Mouse (Mus musculus) forebrain, embryonic 11.5 days (tissue): ENCODE measurements at regions not wholly inside any gene's neighbourhood (a gene's known extent, or its start where the extent isn't known, plus 50 kb on each side); places are given as distances from the start of the nearest gene placed in this dataset.

Source experiments
- ATAC-seq: fragments of 200-750 bp; cut with Nextera tagmentation; replicated peaks from 2 replicates; pipeline ENCODE4 v1.8.0; 2017; ENCODE audit warnings: moderate TSS enrichment; ENCODE audit not compliant: low FRiP score
- DNase-seq: peaks from one replicate; pipeline ENCODE4 v3.0.0-alpha.2; 2017; ENCODE audit warnings: low spot score
- H3K27ac ChIP-seq: fragments of 300-500 bp; sonication (generic); 2 replicates; pipeline ENCODE4 v1.5.1; 2014; ENCODE audit warnings: low read depth, low read length
- H3K27me3 ChIP-seq: fragments of 300-500 bp; sonication (generic); 2 replicates; pipeline ENCODE4 v1.6.1; 2014; ENCODE audit warnings: mild to moderate bottlenecking, low read length, mixed read lengths; ENCODE audit not compliant: control insufficient read depth, insufficient read depth
- H3K36me3 ChIP-seq: fragments of 300-500 bp; sonication (generic); 2 replicates; pipeline ENCODE4 v1.6.1; 2014; ENCODE audit warnings: mild to moderate bottlenecking, low read length, moderate library complexity, mixed read lengths; ENCODE audit not compliant: control insufficient read depth, insufficient read depth
- H3K4me1 ChIP-seq: fragments of 300-500 bp; sonication (generic); replicated peaks from 2 replicates; pipeline ENCODE4 v1.6.1; 2014; ENCODE audit warnings: low read length, mixed read lengths; ENCODE audit not compliant: control insufficient read depth, insufficient read depth
- H3K4me2 ChIP-seq: fragments of 300-500 bp; sonication (generic); 2 replicates; pipeline ENCODE4 v1.6.1; 2014; ENCODE audit warnings: low read depth, mild to moderate bottlenecking, low read length, moderate library complexity, mixed read lengths; ENCODE audit not compliant: severe bottlenecking
- H3K4me3 ChIP-seq: fragments of 300-500 bp; sonication (generic); 2 replicates; pipeline ENCODE4 v1.5.1; 2014; ENCODE audit warnings: low read depth, low read length
- H3K9ac ChIP-seq: fragments of 300-500 bp; sonication (generic); 2 replicates; pipeline ENCODE4 v1.6.1; 2014; ENCODE audit warnings: low read length
- H3K9me3 ChIP-seq: fragments of 300-500 bp; sonication (generic); 2 replicates; pipeline ENCODE4 v1.6.1; 2016; ENCODE audit warnings: low read length, mixed read lengths; ENCODE audit not compliant: control insufficient read depth
- WGBS: fragments of 180-500 bp; shearing (Covaris S2); extraction: QIAGEN DNeasy Blood & Tissue Kit; methylation state at CpG from one replicate; pipeline ENCODE4 v1.1.7; 2014; 5-methylcytosine and 5-hydroxymethylcytosine counted together

- DNase-seq, result no peak
- no peak overlapping the region for H3K9ac ChIP-seq
- H3K4me3 ChIP-seq, result no peak overlapping the region
- H3K27ac ChIP-seq, result no peak overlapping the region
- no peaks in the 10 kb centered on the region for H3K27me3 ChIP-seq
- H3K4me2 ChIP-seq, result no peak overlapping the region
- 87% methylated on average over 6 of the region's 6 CpGs for WGBS
- no peak for ATAC-seq
- no peaks in the 10 kb centered on the region for H3K36me3 ChIP-seq
- H3K9me3 ChIP-seq, result no peaks in the 10 kb centered on the region
- no peaks in the 10 kb centered on the region; the same call in 1 of the 2 replicates for H3K4me1 ChIP-seq
These were observed 161.5 kb upstream of the Gm5148 start for GRCm38 (mm10) chr3:37885776-37886175.

GRCm38 (mm10) chr3:37882417-37882816 is 158.1 kb upstream of the Gm5148 start:
- no peaks in the 10 kb centered on the region for H3K27me3 ChIP-seq
- H3K4me2 ChIP-seq, result no peak overlapping the region
- H3K4me3 ChIP-seq, result no peak overlapping the region
- H3K27ac ChIP-seq, result no peak overlapping the region
- no peak for ATAC-seq
- no peak overlapping the region for H3K9ac ChIP-seq
- 36% methylated on average over 5 of the region's 5 CpGs for WGBS
- no peak for DNase-seq
- no peaks in the 10 kb centered on the region for H3K9me3 ChIP-seq
- H3K36me3 ChIP-seq, result no peaks in the 10 kb centered on the region
- H3K4me1 ChIP-seq, result no peaks in the 10 kb centered on the region; the same call in 1 of the 2 replicates

GRCm38 (mm10) chr3:37881016-37881415 is 156.7 kb upstream of the Gm5148 start:
- Histone ChIP-seq H3K4me1 (no peaks in the 10 kb centered on the region; the same call in 1 of the 2 replicates), H3K36me3 (no peaks in the 10 kb centered on the region), H3K9me3 (no peaks in the 10 kb centered on the region), H3K4me2 (no peak overlapping the region), H3K27ac (no peak overlapping the region), H3K9ac (no peak overlapping the region), H3K4me3 (no peak overlapping the region), H3K27me3 (no peaks in the 10 kb centered on the region)
- 87% methylated on average over 2 of the region's 2 CpGs for WGBS
- ATAC-seq, result no peak
- DNase-seq, result no peak

GRCm38 (mm10) chr3:37879056-37879455 is 154.8 kb upstream of the Gm5148 start:
- DNase-seq (no peak), ATAC-seq (no peak)
- Histone ChIP-seq H3K9me3 (no peaks in the 10 kb centered on the region), H3K27me3 (no peaks in the 10 kb centered on the region), H3K36me3 (no peaks in the 10 kb centered on the region), H3K27ac (no peak overlapping the region), H3K4me3 (no peak overlapping the region), H3K4me1 (no peaks in the 10 kb centered on the region; the same call in 1 of the 2 replicates), H3K4me2 (no peak overlapping the region), H3K9ac (no peak overlapping the region)
- 58% methylated on average over 6 of the region's 6 CpGs for WGBS

- H3K9ac ChIP-seq, result no peak overlapping the region
- no peak overlapping the region for H3K4me2 ChIP-seq
- WGBS, result 88% methylated on average over 13 of the region's 13 CpGs
- H3K27me3 ChIP-seq, result no peaks in the 10 kb centered on the region
- no peak overlapping the region for H3K4me3 ChIP-seq
- no peak overlapping the region for H3K27ac ChIP-seq
- no peak for DNase-seq
- H3K9me3 ChIP-seq, result no peaks in the 10 kb centered on the region
- H3K36me3 ChIP-seq, result no peaks in the 10 kb centered on the region
- H3K4me1 ChIP-seq, result no peaks in the 10 kb centered on the region
- no peak for ATAC-seq
These were observed 151.9 kb upstream of the Gm5148 start for GRCm38 (mm10) chr3:37876016-37876765.

GRCm38 (mm10) chr3:37875331-37876015 is 151.2 kb upstream of the Gm5148 start:
- no peak overlapping the region for H3K9ac ChIP-seq
- no peaks in the 10 kb centered on the region for H3K36me3 ChIP-seq
- H3K9me3 ChIP-seq, result no peaks in the 10 kb centered on the region
- ATAC-seq (peak; percentile 60; the same call in 1 of the 2 replicates), DNase-seq (no peak)
- H3K27ac ChIP-seq, result no peak overlapping the region
- H3K4me1 ChIP-seq, result no peaks in the 10 kb centered on the region
- WGBS, result 64% methylated on average over 6 of the region's 6 CpGs
- H3K27me3 ChIP-seq, result no peaks in the 10 kb centered on the region
- H3K4me2 ChIP-seq, result no peak overlapping the region
- H3K4me3 ChIP-seq, result no peak overlapping the region

- WGBS, result 96% methylated on average over 6 of the region's 6 CpGs
- H3K36me3 ChIP-seq, result no peaks in the 10 kb centered on the region
- ATAC-seq, result no peak
These were observed 150.6 kb upstream of the Gm5148 start for GRCm38 (mm10) chr3:37874864-37875263.

GRCm38 (mm10) chr3:37874346-37874745 is 150.1 kb upstream of the Gm5148 start:
- H3K27me3 ChIP-seq, result no peaks in the 10 kb centered on the region
- H3K27ac ChIP-seq, result no peak overlapping the region
- no peaks in the 10 kb centered on the region for H3K36me3 ChIP-seq
- H3K4me1 ChIP-seq, result no peaks in the 10 kb centered on the region
- ATAC-seq (no peak), DNase-seq (no peak)
- H3K4me3 ChIP-seq, result no peak overlapping the region
- 88% methylated on average over 1 of the region's 1 CpGs for whole genome bisulfite sequencing
- H3K9ac ChIP-seq, result no peak overlapping the region
- H3K4me2 ChIP-seq, result no peak overlapping the region
- no peaks in the 10 kb centered on the region for H3K9me3 ChIP-seq

More at GRCm38 (mm10) chr3:37874864-37875263, 150.6 kb upstream of the Gm5148 start:
- H3K9me3 ChIP-seq, result no peaks in the 10 kb centered on the region
- no peak overlapping the region for H3K4me3 ChIP-seq
- DNase-seq, result no peak
- H3K4me2 ChIP-seq, result no peak overlapping the region
- H3K4me1 ChIP-seq, result no peaks in the 10 kb centered on the region
- H3K27me3 ChIP-seq, result no peaks in the 10 kb centered on the region
- H3K27ac ChIP-seq, result no peak overlapping the region
- no peak overlapping the region for H3K9ac ChIP-seq
